Mouse (Mus musculus) liver, adult 2 months (tissue): ENCODE results near the gene Osbpl6.

Source experiments
- CTCF ChIP-seq: fragments of 200-500 bp; IDR thresholded peaks from 2 replicates; pipeline ENCODE4 v1.5.1; 2011; ENCODE audit warnings: low read depth, low read length, control low read depth
- POLR2A ChIP-seq: fragments of 200-500 bp; IDR thresholded peaks from 2 replicates; pipeline ENCODE4 v1.6.1; 2011; ENCODE audit warnings: low read length, control low read depth; ENCODE audit not compliant: insufficient read depth; ENCODE audit errors: extremely low read depth

DNA sequence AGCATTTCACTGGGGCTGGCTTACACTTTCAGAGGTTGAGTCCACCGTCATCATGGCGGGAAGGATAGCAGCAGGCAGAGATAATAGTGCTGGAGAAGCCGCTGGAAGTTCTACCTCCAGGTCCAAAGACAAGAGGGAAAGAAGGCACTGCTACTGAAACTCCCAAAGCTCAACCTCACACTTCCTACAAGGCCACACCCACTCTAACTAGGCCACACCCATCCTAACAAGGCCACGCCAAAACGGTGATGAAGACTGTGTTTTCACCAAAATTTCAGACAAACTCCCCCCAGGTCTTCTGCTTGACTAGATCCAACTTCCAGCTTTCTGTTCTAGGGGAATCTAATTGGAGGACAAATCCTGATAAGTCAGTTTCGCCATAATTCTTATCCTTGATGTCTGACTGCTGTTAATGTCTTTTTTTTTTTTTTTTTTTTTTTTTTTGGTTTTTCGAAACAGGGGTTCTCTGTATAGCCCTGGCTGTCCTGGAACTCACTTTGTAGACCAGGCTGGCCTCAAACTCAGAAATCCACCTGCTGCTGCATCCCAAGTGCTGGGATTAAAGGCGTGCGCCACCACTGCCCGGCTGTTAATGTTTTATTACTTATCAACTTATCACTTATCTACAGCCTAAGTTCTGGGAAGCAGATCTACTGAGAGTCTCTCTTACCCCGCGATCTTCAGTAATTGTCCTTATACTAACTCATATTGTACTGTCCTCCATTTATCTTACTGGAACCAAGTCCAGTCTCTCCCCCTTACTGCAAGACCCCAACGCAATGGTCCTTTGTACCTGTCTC lies 37.2 kb upstream of the Osbpl6 start:
- no peak for TF ChIP-seq CTCF
- no peak for TF ChIP-seq POLR2A
